Mouse (Mus musculus) cerebellum, adult 2 months (tissue): ENCODE results near the gene Ank2.

Experiments
- CTCF ChIP-seq: fragments of 200-500 bp; IDR thresholded peaks from 2 replicates; pipeline ENCODE4 v1.5.1; 2011; ENCODE audit warnings: low read depth, mild to moderate bottlenecking, control low read depth, low read length, moderate library complexity, borderline replicate concordance; ENCODE audit not compliant: insufficient read depth
- POLR2A ChIP-seq: fragments of 200-500 bp; IDR thresholded peaks from 2 replicates; pipeline ENCODE4 v1.6.1; 2011; ENCODE audit warnings: low read length, control low read depth, borderline replicate concordance; ENCODE audit not compliant: insufficient read depth

DNA sequence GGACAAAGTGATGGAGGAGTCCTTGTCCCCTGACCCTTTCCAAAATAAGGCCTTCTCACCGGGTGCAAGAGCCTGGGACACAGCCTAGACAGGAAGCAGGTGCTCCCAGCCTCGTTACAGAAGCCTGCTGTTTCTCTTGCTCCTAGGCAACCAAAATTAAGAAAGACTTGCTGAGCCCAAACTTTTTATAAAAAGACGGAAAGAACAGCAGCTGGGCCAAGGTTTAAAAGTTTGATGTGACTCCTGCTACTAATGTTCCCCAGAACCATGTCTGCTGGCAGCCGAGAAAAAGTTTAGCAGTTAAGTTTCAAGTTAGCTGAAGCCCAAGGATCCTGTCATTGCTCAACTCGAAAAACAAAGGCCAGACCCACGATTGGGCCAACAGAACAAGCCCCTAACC, 480.0 kb downstream of the Ank2 start:
- TF ChIP-seq POLR2A (no peak), CTCF (no peak)
